Mouse (Mus musculus): ENCODE measurements around the gene Ephb3. TPM values are rescaled to one million over a fixed set of nuclear protein-coding genes. Genes with fewer than 3 reads are reported as not detected.
A peak's percentile ranks its signal among the peaks of the same experiment; 100 is the strongest.
"Not testable (repeated sequence)": the region's sequence is repeated elsewhere in the genome, so short reads cannot be mapped to it uniquely, and the experiment has no call there.

Ephb3 gene
- total RNA-seq (2021) = 1 to 10 TPM; 6.5 to 9.2 TPM
- long read RNA-seq, experiment 1, full-length matches to known transcripts = 13 of 14 reads
- long read RNA-seq, experiment 1, partial matches to known transcripts = 1 of 14 reads
- long read RNA-seq, experiment 1, other reads (novel, unspliced or antisense) = 0 of 14 reads
- long read RNA-seq, experiment 2, full-length matches to known transcripts = 9 of 12 reads
- long read RNA-seq, experiment 2, partial matches to known transcripts = 2 of 12 reads
- long read RNA-seq, experiment 2, other reads (novel, unspliced or antisense) = 1 of 12 reads

- DNase-seq = peak; percentile 97 to 98
- intact Hi-C loops (cut with DNase I) = loop anchor here (1.0 to 5.0 kb wide), 4 partner anchors 38 to 208 kb away; no protein-coding TSS in a partner anchor
Measured at GRCm38 (mm10) chr16:21204367-21205092, at the start of gene Ephb3. Gene Ephb3 (plus strand): TSS chr16:21204755.

- intact Hi-C loops (cut with DNase I); DNase-seq: not testable (repeated sequence)
Measured at GRCm38 (mm10) chr16:21156261-21156660, 48.3 kb upstream of the Ephb3 start.

- intact Hi-C loops (cut with DNase I); DNase-seq: not testable (repeated sequence)
Measured at GRCm38 (mm10) chr16:21159226-21159625, 45.3 kb upstream of the Ephb3 start.

- intact Hi-C loops (cut with DNase I) = loop anchor here (10.0 kb wide), 1 partner anchor 89 kb away; no protein-coding TSS in a partner anchor
- not testable (repeated sequence) for DNase-seq
Measured at GRCm38 (mm10) chr16:21163423-21163822, 41.1 kb upstream of the Ephb3 start.

- not testable (repeated sequence) for DNase-seq
- intact Hi-C loops (cut with DNase I) = loop anchor here (10.0 kb wide), 1 partner anchor 91 kb away; no protein-coding TSS in a partner anchor
Measured at GRCm38 (mm10) chr16:21165343-21166220, 39.0 kb upstream of the Ephb3 start.

- no peak for DNase-seq
- intact Hi-C loops (cut with DNase I) = loop anchor here (10.0 kb wide), 1 partner anchor 94 kb away; no protein-coding TSS in a partner anchor
Measured at GRCm38 (mm10) chr16:21168730-21169129, 35.8 kb upstream of the Ephb3 start.

GRCm38 (mm10) chr16:21175236-21175635, 29.3 kb upstream of the Ephb3 start:
- DNase-seq = no peak
- intact Hi-C loops (cut with DNase I) = no loop called here

- intact Hi-C loops (cut with DNase I) = no loop called here
- DNase-seq = no peak
Measured at GRCm38 (mm10) chr16:21182108-21182507, 22.4 kb upstream of the Ephb3 start.

- no peak for DNase-seq
- intact Hi-C loops (cut with DNase I) = no loop called here
Measured at GRCm38 (mm10) chr16:21184697-21185096, 19.9 kb upstream of the Ephb3 start.

- intact Hi-C loops (cut with DNase I) = no loop called here
- no peak for DNase-seq
Measured at GRCm38 (mm10) chr16:21187568-21187967, 17.0 kb upstream of the Ephb3 start.

GRCm38 (mm10) chr16:21188345-21188744, 16.2 kb upstream of the Ephb3 start:
- intact Hi-C loops (cut with DNase I) = no loop called here
- no peak for DNase-seq

- intact Hi-C loops (cut with DNase I) = loop anchor here (5.0 kb wide), 3 partner anchors 279 to 464 kb away; no protein-coding TSS in a partner anchor
- DNase-seq = no peak
Measured at GRCm38 (mm10) chr16:21191569-21191968, 13.0 kb upstream of the Ephb3 start.

- intact Hi-C loops (cut with DNase I) = loop anchor here (5.0 kb wide), 3 partner anchors 280 to 465 kb away; no protein-coding TSS in a partner anchor
- DNase-seq = peak in 1 of 2 experiments; percentile 53
Measured at GRCm38 (mm10) chr16:21192509-21193354, 11.8 kb upstream of the Ephb3 start.

- intact Hi-C loops (cut with DNase I) = loop anchor here (5.0 kb wide), 3 partner anchors 282 to 467 kb away; no protein-coding TSS in a partner anchor
- DNase-seq = no peak
Measured at GRCm38 (mm10) chr16:21194182-21194581, 10.4 kb upstream of the Ephb3 start.

GRCm38 (mm10) chr16:21195260-21195866, 9.2 kb upstream of the Ephb3 start:
- intact Hi-C loops (cut with DNase I) = no loop called here
- DNase-seq = no peak

- intact Hi-C loops (cut with DNase I) = no loop called here
- DNase-seq = no peak
Measured at GRCm38 (mm10) chr16:21196576-21196975, 8.0 kb upstream of the Ephb3 start.

GRCm38 (mm10) chr16:21197542-21197941, 7.0 kb upstream of the Ephb3 start:
- intact Hi-C loops (cut with DNase I) = no loop called here
- no peak for DNase-seq

- intact Hi-C loops (cut with DNase I) = no loop called here
- no peak for DNase-seq
Measured at GRCm38 (mm10) chr16:21198006-21198405, 6.5 kb upstream of the Ephb3 start.

- intact Hi-C loops (cut with DNase I) = no loop called here
- no peak for DNase-seq
Measured at GRCm38 (mm10) chr16:21198529-21198928, 6.0 kb upstream of the Ephb3 start.

All from heart, postnatal 14 days (tissue).